17 mouse cellular contexts compared by ENCODE assay signal in the genomic region with DNA sequence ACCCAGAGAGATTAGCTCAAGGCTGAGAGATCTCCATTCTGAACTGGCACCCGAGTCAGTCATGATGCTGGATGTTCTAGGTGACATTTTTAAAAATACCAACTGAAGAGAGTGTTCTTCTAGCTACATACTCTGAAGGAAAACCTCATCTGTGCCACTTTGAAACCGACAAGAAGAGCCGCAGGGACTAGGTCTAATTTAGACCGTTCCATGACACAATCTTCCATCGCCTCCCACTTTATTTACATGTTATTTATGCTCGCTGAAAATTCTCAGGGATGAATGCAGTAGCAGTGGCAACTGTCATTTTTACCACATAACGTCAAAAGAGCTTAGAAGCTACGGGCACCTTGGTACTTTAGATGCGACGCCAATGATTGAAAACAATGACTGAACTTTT.
"Had no signal": no experiment of that assay in that cellular context is flagged by ENCODE, and none has a peak within 500 bp of the region (broad histone marks: within the 10 kb centered on the region; RNA-seq: fewer than 3 reads in every experiment).

No protein-coding gene starts in this region.

- H3K9ac ChIP-seq: kidney, embryonic 15.5 days; liver, embryonic 14.5 days; liver, postnatal 0 days; lung, embryonic 14.5 days; midbrain, embryonic 13.5 days; neural tube, embryonic 13.5 days had no signal

- H3K4me1 ChIP-seq: midbrain, embryonic 13.5 days had no signal

- H3K27me3 ChIP-seq: kidney, embryonic 15.5 days; midbrain, embryonic 13.5 days; neural tube, embryonic 13.5 days had no signal

- H3K9me3 ChIP-seq: kidney, embryonic 15.5 days; midbrain, embryonic 13.5 days; neural tube, embryonic 13.5 days had no signal

- H3K27ac ChIP-seq: kidney, embryonic 15.5 days; liver, embryonic 14.5 days; macrophage; midbrain, embryonic 13.5 days; neural tube, embryonic 13.5 days had no signal

- ATAC-seq: liver, postnatal 0 days; lung, postnatal 0 days; midbrain, embryonic 13.5 days; midbrain, embryonic 16.5 days had no signal

- H3K4me3 ChIP-seq: kidney, embryonic 15.5 days; midbrain, embryonic 13.5 days; myocyte; neural tube, embryonic 13.5 days had no signal

- H3K36me3 ChIP-seq: kidney, embryonic 15.5 days; midbrain, embryonic 13.5 days; neural tube, embryonic 13.5 days had no signal

- DNase-seq: kidney, adult 11 months; kidney, adult 8-10 months; kidney, postnatal 10 days; kidney, postnatal 36 days; liver, postnatal 0 days; lung, embryonic 14.5 days; thymus, adult 2 months; thymus, postnatal 14 days; thymus, postnatal 4 days had no signal

- H3K4me2 ChIP-seq: kidney, embryonic 15.5 days; lung, embryonic 14.5 days; midbrain, embryonic 13.5 days; neural tube, embryonic 13.5 days had no signal
